Mouse (Mus musculus) liver, adult 2 months (tissue): Measurements from ENCODE around the gene Impdh2.

ENCODE experiments used
- CTCF ChIP-seq: fragments of 200-500 bp; IDR thresholded peaks from 2 replicates; pipeline ENCODE4 v1.5.1; 2011; ENCODE audit warnings: low read depth, low read length, control low read depth
- POLR2A ChIP-seq: fragments of 200-500 bp; IDR thresholded peaks from 2 replicates; pipeline ENCODE4 v1.6.1; 2011; ENCODE audit warnings: low read length, control low read depth; ENCODE audit not compliant: insufficient read depth; ENCODE audit errors: extremely low read depth

- TF ChIP-seq CTCF (no peak), POLR2A (no peak)
These were observed 39.0 kb downstream of the Impdh2 start for GRCm38 (mm10) chr9:108599021-108599566.
